Mouse (Mus musculus) bone marrow, adult 2 months (tissue): Measurements from ENCODE around the gene Wdr76.
"Not testable (repeated sequence)": the region's sequence is repeated elsewhere in the genome, so short reads cannot be mapped to it uniquely, and the experiment has no call there.

Experiments
- CTCF ChIP-seq: fragments of 200-500 bp; IDR thresholded peaks from 2 replicates; pipeline ENCODE4 v1.5.1; 2011; ENCODE audit warnings: low read length, control low read depth; ENCODE audit not compliant: control insufficient read depth, insufficient read depth
- POLR2A ChIP-seq: fragments of 200-500 bp; IDR thresholded peaks from 2 replicates; pipeline ENCODE4 v1.6.1; 2011; ENCODE audit warnings: low read depth, mild to moderate bottlenecking, control low read depth, low read length, borderline replicate concordance; ENCODE audit not compliant: control insufficient read depth

GRCm38 (mm10) chr2:121480916-121481315 lies 25.6 kb upstream of the Wdr76 start:
- not testable (repeated sequence) for TF ChIP-seq CTCF, POLR2A
